Mouse (Mus musculus) spleen, adult 12 weeks (tissue): ENCODE measurements around the gene Cdh20.

Experiments used
- DNase-seq: peaks from one replicate; pipeline ENCODE4 v3.0.0; 2022; ENCODE audit warnings: low spot score

Cdh20 gene

DNA sequence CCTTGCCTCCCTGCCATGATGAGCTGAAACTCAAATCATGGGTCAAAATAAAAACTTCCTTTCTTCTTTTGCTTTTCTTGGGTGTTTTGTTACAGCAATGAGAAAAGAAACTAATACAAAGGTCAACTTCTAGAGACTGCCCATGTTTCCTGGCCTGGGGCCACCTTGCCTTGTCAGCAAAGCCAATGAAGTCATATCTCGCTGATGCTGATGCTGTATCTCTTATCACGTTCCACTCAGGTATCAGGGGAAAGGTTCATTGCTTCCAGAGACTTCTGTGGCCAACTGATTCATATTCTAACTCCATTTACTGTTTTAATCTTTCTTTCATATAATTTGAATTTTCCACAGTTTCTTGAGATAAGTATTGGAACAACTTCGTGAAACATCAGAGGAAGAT is 273.3 kb downstream of the Cdh20 start:
- DNase-seq = no peak
